Mouse (Mus musculus) limb, embryonic 10.5 days (tissue): ENCODE results near the gene Cbfa2t2. TPM values are rescaled to one million over a fixed set of nuclear protein-coding genes. Genes with fewer than 3 reads are reported as not detected.

Experiments
- DNase-seq: peaks from one replicate; pipeline ENCODE4 v3.0.0-alpha.2; 2017; ENCODE audit warnings: low spot score
- H3K27ac ChIP-seq: fragments of 300-500 bp; sonication (generic); 2 replicates; pipeline ENCODE4 v1.5.1; 2016; ENCODE audit warnings: mild to moderate bottlenecking
- H3K27me3 ChIP-seq: fragments of 300-500 bp; sonication (generic); 2 replicates; pipeline ENCODE4 v1.6.1; 2016; ENCODE audit warnings: low read depth, mild to moderate bottlenecking; ENCODE audit not compliant: poor library complexity, severe bottlenecking
- H3K36me3 ChIP-seq: fragments of 300-500 bp; sonication (generic); 2 replicates; pipeline ENCODE4 v1.6.1; 2016; ENCODE audit warnings: mild to moderate bottlenecking, moderate library complexity
- H3K4me1 ChIP-seq: fragments of 300-500 bp; sonication (generic); 2 replicates; pipeline ENCODE4 v1.6.1; 2016
- H3K4me3 ChIP-seq: fragments of 300-500 bp; sonication (generic); 2 replicates; pipeline ENCODE4 v1.5.1; 2016; ENCODE audit warnings: mild to moderate bottlenecking, moderate library complexity
- H3K9me3 ChIP-seq: fragments of 300-500 bp; sonication (generic); replicated peaks from 2 replicates; pipeline ENCODE4 v1.6.1; 2016; ENCODE audit warnings: mild to moderate bottlenecking
- WGBS: fragments of 180-500 bp; shearing (Covaris S2); methylation state at CpG from one replicate; pipeline ENCODE4 v1.1.7; 2016; 5-methylcytosine and 5-hydroxymethylcytosine counted together
- polyA plus RNA-seq: library from polyadenylated mRNA; unstranded; fragments of >200 nt; fragmentation: Nextera tagmentation; extraction: Ambion mirVana; gene quantifications from 2 replicates; pipeline ENCODE4 v1.2.1, GENCODE M21; 2016

Gene Cbfa2t2
- polyA plus RNA-seq, 1 experiment from 2014 or later, result 59.2 TPM

DNA sequence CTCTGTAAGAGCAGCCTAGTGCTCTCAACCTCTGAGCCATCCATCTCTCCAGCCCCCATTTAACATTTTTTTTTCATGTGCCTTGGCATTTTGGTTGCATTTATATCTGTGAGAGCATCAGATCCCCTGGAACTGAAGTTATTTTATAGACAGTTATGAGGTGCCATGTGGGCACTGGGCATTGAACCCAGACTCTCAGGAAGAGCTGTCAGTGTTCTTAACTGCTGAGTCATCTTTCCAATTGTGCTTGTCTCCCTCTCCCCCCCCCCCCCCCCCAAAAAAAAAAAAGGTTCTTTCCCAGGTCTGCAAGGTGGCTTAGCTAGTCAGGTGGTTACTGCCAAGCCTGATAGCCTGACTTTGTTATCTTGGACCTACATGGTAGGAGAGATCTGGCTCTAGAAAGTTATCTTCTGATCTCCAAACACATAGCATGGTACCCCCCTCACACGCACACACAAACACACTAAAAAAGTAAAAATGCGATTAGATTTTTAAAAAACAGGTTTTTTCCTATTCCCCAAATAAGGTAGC lies 63.5 kb downstream of the Cbfa2t2 start:
- Histone ChIP-seq H3K4me1 (no peaks in the 10 kb centered on the region), H3K27ac (no peak overlapping the region), H3K4me3 (no peak overlapping the region), H3K27me3 (no peaks in the 10 kb centered on the region), H3K36me3 (peaks cover 35% of the 10 kb centered on the region), H3K9me3 (no peaks in the 10 kb centered on the region)
- DNase-seq, result no peak
- WGBS, result 92% methylated on average over 2 of the region's 2 CpGs

DNA sequence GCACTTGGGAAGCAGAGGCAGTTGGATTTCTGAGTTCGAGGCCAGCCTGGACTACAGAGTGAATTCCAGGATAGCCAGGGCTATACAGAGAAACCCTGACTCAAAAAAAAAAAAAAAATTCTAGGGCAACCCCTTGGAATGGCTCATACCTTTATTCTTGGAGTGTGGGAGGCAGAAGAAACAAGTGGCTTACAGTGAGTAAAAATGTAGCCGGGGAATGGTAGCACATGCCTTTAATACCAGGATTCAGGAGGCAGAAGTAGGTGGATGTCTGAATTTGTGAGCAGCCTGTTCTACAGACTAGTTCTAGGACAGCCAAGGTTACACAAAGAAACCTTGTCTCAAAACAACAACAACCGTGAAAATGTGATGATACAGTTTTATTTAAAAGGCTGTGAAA lies 64.5 kb downstream of the Cbfa2t2 start:
- Histone ChIP-seq H3K36me3 (peaks cover 45% of the 10 kb centered on the region), H3K4me3 (no peak overlapping the region), H3K27me3 (no peaks in the 10 kb centered on the region), H3K4me1 (no peaks in the 10 kb centered on the region), H3K27ac (no peak overlapping the region), H3K9me3 (no peaks in the 10 kb centered on the region)
- DNase-seq, result no peak
- WGBS, result 96% methylated on average over 3 of the region's 3 CpGs

DNA sequence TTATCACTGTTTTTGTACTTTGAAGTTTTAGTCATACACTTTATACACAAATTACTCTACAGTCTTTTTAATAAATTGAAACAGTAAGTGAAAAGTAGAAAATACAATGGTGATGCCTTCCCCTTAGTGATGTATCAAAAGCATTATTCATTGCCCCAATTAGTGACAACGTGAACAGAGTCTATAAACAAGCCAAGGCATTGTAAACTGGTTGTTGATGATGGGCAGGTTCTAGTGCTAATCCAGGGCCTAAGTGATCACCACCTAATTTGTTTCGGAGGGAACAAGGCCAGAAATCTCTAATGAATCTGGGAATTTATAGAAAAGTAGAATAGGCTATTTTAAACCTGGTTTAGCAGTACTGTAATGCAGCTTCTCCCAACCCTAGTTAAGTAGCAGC lies 70.8 kb downstream of the Cbfa2t2 start:
- 70% methylated on average over 2 of the region's 2 CpGs for WGBS
- Histone ChIP-seq H3K9me3 (no peaks in the 10 kb centered on the region), H3K27ac (no peak overlapping the region), H3K27me3 (no peaks in the 10 kb centered on the region), H3K4me1 (no peaks in the 10 kb centered on the region), H3K36me3 (peaks cover 84% of the 10 kb centered on the region), H3K4me3 (no peak overlapping the region)
- DNase-seq, result no peak

DNA sequence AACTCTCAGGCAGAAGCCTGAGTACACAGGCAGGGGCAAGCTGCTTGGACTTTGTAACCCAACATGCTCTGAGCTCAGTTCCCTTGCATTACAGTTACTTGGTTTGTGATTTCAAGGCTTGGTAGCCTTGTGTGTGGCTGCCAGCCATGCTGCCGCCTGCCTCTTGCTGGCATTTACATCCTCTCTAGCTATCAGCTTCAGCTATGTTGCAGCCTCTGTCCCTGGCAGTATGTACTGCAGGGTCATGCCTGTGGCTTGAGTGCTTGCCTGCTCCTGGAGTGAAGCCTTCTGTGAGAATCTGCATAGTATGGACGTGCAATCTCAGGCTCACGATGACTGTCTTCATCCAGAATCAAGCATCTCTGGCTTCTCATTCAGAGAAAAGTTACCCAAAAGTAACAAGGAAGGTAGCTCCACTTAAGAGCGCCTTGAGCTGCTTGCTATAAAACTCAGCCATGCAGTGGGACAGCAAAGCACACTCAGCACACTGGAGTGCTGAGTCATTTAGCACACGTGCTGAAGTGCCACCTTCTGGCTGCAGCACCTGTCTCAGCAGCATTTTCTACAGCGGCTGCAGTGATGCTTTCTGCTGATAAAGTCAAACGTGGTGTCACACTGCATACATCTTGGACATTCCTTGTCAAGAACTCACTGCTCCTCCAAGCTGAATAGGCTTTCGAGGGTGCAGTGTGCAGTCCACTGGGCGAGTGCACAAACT lies 71.4 kb downstream of the Cbfa2t2 start:
- no peak overlapping the region for H3K27ac ChIP-seq
- no peaks in the 10 kb centered on the region for H3K27me3 ChIP-seq
- WGBS, result 78% methylated on average over 9 of the region's 9 CpGs
- H3K4me1 ChIP-seq, result no peaks in the 10 kb centered on the region
- no peak for DNase-seq
- no peak overlapping the region for H3K4me3 ChIP-seq
- H3K36me3 ChIP-seq, result peaks cover 90% of the 10 kb centered on the region
- H3K9me3 ChIP-seq, result no peaks in the 10 kb centered on the region

DNA sequence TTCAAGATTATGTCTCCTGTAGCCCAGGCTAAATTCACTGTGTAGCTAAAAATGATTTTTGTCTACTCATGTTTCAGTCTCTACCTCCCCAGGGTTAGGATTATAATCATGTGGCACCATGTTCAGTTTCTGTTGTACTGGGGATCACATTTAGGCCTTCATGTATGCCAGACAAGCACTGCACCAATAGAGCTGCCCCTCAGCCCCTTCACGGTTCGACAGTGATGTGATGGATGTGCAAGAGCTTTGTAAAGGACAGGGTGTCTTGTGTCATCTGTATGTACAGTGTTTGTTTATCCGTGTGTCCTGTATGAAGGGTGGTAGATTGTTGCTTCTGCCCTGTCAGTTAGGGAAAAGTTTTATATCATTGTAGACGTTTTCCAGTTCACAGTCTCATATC lies 72.2 kb downstream of the Cbfa2t2 start:
- no peaks in the 10 kb centered on the region for H3K4me1 ChIP-seq
- DNase-seq, result no peak
- 95% methylated on average over 4 of the region's 4 CpGs for WGBS
- peaks cover 88% of the 10 kb centered on the region for H3K36me3 ChIP-seq
- H3K27me3 ChIP-seq, result no peaks in the 10 kb centered on the region
- no peaks in the 10 kb centered on the region for H3K9me3 ChIP-seq
- no peak overlapping the region for H3K4me3 ChIP-seq
- no peak overlapping the region for H3K27ac ChIP-seq

DNA sequence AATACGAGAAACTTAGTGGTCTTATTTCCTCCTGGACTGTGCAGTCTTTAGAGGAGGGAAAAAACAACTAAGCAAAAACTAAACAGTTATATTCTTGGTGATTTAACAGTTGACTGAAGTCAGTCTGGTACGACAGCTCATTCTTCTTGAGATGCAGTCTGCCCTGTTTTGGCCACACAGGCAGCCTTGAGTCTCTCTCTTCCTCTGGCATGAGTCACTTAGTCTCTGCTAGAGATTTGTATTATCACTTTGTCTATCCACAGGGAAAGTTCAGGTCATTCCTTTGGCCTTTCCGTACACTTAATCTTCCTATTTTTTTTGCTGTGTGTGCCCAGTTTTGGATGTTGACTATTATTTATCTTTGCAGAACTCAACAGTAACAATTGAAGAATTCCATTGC lies 73.9 kb downstream of the Cbfa2t2 start:
- Histone ChIP-seq H3K4me3 (no peak overlapping the region), H3K27me3 (no peaks in the 10 kb centered on the region), H3K4me1 (no peaks in the 10 kb centered on the region), H3K36me3 (peaks cover 82% of the 10 kb centered on the region), H3K9me3 (no peaks in the 10 kb centered on the region), H3K27ac (no peak overlapping the region)
- 93% methylated on average over 3 of the region's 3 CpGs for WGBS
- no peak for DNase-seq

DNA sequence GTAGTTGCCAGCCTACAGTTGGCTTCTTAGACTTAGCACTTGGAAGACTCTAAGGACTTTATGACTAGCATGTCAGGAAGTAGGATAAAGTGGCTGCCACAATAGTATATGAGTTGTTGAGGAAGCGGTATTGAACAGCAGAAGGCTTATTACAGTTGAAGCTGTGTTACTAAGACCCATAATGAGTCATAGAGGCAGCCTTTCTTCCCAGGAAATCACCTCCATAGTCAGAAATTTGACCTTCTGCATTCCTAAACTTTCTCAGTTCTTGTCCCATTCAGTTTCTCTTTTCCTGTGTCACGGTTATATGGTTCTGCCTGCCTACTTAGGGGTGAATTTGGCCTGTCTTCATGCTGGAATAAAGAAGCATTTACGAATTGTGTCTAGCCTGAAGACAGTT lies 80.7 kb downstream of the Cbfa2t2 start:
- Histone ChIP-seq H3K27me3 (no peaks in the 10 kb centered on the region), H3K27ac (no peak overlapping the region), H3K9me3 (no peaks in the 10 kb centered on the region), H3K36me3 (peaks cover 79% of the 10 kb centered on the region), H3K4me3 (no peak overlapping the region), H3K4me1 (no peaks in the 10 kb centered on the region)
- 86% methylated on average over 3 of the region's 3 CpGs for WGBS
- no peak for DNase-seq

DNA sequence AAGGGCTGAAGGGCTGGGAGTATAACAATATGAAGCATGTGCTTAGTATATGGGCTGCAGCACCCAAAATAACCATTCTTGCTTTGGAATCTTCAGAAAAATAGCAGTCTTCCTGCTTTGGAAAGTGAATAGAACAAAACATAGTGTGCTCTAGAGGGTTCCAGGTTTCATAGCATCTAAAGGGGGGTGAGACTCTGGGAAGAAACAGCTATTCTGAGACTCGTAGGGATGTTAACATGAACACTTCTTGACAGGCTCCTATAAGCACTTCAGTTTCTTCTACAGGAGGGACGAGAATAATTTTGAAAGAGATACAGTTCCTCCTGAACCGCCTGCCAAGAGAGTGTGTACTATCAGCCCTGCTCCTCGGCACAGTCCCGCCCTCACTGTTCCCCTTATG lies 81.1 kb downstream of the Cbfa2t2 start:
- 95% methylated on average over 5 of the region's 5 CpGs for WGBS
- Histone ChIP-seq H3K9me3 (no peaks in the 10 kb centered on the region), H3K4me3 (no peak overlapping the region), H3K27ac (no peak overlapping the region), H3K27me3 (no peaks in the 10 kb centered on the region), H3K4me1 (no peaks in the 10 kb centered on the region), H3K36me3 (peaks cover 79% of the 10 kb centered on the region)
- no peak for DNase-seq

DNA sequence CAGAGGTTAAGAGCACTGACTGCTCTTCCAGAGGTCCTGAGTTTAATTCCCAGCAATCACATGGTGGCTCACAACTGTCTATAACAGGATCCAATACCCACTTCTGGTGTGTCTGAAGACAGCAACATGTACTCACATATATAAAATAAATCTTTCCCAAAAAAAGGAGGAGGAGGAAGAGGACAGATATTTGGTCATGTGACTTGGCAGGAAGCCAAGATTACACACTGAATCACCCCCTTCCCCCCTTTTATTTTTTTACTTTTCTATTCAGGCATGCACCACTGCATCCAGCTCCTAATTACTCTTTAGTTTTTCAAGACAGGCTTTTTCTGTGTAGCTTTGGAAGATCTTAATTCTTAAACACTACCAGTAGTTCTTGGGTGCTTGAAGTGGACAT lies 85.2 kb downstream of the Cbfa2t2 start:
- no peak for DNase-seq
- Histone ChIP-seq H3K4me1 (no peaks in the 10 kb centered on the region), H3K27me3 (no peaks in the 10 kb centered on the region), H3K27ac (no peak overlapping the region), H3K4me3 (no peak overlapping the region), H3K9me3 (no peaks in the 10 kb centered on the region), H3K36me3 (peaks cover 90% of the 10 kb centered on the region)

DNA sequence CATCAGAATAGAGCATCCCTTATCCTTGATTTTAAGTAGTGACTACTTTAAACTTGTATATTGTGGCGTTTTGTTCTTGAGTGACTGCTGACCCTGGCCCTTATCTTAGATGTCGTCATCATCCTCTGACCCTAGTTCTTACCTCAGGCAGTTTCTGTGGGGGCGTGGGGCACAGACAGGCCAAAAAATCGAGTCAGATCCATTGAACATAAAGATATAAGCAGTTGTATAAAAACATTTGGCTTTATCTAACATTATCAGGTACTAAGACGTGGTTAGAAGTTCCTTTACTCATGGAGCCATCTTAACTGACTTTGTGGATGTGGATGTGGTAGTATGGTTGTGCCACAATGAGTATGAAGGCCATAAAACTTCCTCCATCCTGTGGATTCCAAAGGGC lies 86.1 kb downstream of the Cbfa2t2 start:
- DNase-seq, result no peak
- H3K4me3 ChIP-seq, result no peak overlapping the region
- H3K4me1 ChIP-seq, result no peaks in the 10 kb centered on the region
- 94% methylated on average over 5 of the region's 5 CpGs for WGBS
- no peak overlapping the region for H3K27ac ChIP-seq
- H3K27me3 ChIP-seq, result no peaks in the 10 kb centered on the region
- peaks cover 92% of the 10 kb centered on the region for H3K36me3 ChIP-seq
- no peaks in the 10 kb centered on the region for H3K9me3 ChIP-seq

DNA sequence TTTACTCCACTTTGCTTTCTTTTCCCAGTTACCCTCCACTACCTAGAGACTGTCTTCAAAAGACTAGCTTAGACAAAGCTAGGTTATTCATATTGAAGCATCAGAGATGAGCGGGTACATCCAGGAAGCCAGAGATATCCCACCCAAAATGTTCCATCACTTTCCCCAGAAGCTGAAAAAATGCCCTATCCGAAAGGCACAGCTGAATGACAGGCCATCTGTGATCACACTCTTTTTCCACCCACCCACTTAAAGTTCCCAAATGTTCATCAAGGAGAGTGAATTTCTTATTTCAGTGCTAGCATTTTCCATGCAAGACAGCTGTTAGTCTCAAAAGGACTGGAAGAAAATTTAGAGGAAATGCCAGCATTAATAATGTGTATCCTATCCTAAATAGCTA lies 89.0 kb downstream of the Cbfa2t2 start:
- H3K4me3 ChIP-seq, result no peak overlapping the region
- peaks cover 93% of the 10 kb centered on the region for H3K36me3 ChIP-seq
- H3K4me1 ChIP-seq, result no peaks in the 10 kb centered on the region
- no peaks in the 10 kb centered on the region for H3K27me3 ChIP-seq
- WGBS, result 93% methylated on average over 2 of the region's 2 CpGs
- no peak overlapping the region for H3K27ac ChIP-seq
- DNase-seq, result no peak
- H3K9me3 ChIP-seq, result no peaks in the 10 kb centered on the region

DNA sequence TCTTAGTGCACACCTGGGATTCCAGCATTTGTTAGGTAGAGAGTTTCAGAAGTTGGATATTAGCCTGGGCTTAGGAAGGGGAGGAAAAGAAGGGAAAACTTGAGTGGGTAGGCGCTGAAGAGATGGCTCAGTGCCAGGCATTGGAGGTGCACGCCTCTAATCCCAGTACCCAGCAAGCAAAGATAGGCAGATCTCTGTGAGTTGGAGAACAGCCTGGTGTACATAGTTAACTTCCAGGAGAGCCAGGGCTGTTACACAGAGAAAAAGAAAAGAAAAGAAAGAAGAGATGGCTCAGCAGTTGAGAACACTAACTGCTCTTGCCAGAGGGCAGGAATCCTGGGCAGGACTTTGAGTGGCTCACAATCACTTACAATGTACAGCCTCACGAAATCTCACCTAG lies 90.2 kb downstream of the Cbfa2t2 start:
- 92% methylated on average over 3 of the region's 3 CpGs for whole genome bisulfite sequencing
- no peak overlapping the region for H3K4me3 ChIP-seq
- peaks cover 93% of the 10 kb centered on the region for H3K36me3 ChIP-seq
- no peaks in the 10 kb centered on the region for H3K27me3 ChIP-seq
- no peak for DNase-seq
- H3K4me1 ChIP-seq, result no peaks in the 10 kb centered on the region
- H3K27ac ChIP-seq, result no peak overlapping the region
- no peaks in the 10 kb centered on the region for H3K9me3 ChIP-seq

DNA sequence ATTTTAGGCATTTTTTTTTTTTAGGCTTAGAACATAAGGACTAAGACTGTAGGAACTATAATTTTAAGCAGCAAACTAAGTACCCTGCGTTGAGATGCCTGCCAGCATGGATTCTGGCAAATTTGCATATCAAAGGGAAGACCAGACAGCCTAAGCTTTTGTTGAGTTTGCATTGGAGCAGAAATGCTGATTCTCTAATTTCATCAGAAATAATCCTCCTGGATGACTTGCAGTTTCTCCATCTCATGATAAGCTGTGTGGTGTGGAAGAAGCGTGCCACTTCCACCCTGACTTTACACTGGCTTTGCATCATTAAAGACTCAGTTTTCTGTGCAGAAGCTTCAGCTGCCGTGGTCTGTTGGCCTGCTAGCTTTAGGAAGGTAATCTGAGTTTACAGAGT lies 96.6 kb downstream of the Cbfa2t2 start:
- Histone ChIP-seq H3K27ac (no peak overlapping the region), H3K36me3 (peaks cover 91% of the 10 kb centered on the region), H3K4me1 (no peaks in the 10 kb centered on the region), H3K9me3 (no peaks in the 10 kb centered on the region), H3K27me3 (no peaks in the 10 kb centered on the region), H3K4me3 (no peak overlapping the region)
- no peak for DNase-seq
- WGBS, result 75% methylated on average over 3 of the region's 3 CpGs

DNA sequence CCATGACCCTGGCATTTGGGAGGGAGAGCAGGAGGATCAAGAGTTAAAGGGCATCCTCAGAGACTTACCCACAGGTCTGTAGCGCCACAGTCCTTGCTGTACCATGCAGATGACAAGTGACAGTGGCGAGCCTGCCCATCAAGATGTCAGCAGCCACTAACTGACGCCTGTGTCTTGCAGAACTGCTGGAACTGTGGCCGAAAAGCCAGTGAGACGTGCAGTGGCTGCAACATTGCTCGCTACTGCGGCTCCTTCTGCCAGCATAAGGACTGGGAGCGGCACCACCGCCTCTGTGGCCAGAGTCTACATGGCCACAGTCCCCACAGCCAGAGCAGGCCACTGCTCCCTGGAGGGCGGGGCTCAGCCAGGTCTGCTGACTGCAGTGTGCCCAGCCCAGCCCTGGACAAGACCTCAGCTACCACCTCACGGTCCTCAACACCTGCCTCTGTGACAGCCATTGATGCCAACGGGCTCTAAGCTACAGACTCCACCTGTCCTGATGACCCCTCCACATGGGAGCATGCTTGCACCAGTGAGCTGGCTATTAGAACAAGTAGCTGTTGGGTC lies 98.5 kb downstream of the Cbfa2t2 start:
- no peak overlapping the region for H3K27ac ChIP-seq
- H3K36me3 ChIP-seq, result peaks cover 85% of the 10 kb centered on the region
- WGBS, result 94% methylated on average over 12 of the region's 12 CpGs
- no peaks in the 10 kb centered on the region for H3K9me3 ChIP-seq
- no peaks in the 10 kb centered on the region for H3K4me1 ChIP-seq
- DNase-seq, result no peak
- H3K4me3 ChIP-seq, result no peak overlapping the region
- H3K27me3 ChIP-seq, result no peaks in the 10 kb centered on the region
